Mouse (Mus musculus): ENCODE results near the gene Psmb2. TPM values are rescaled to one million over a fixed set of nuclear protein-coding genes. Genes with fewer than 3 reads are reported as not detected.

Gene Psmb2
- total and polyA plus RNA-seq, 3 experiments = 201 to 433 TPM; not detected in 1

DNA sequence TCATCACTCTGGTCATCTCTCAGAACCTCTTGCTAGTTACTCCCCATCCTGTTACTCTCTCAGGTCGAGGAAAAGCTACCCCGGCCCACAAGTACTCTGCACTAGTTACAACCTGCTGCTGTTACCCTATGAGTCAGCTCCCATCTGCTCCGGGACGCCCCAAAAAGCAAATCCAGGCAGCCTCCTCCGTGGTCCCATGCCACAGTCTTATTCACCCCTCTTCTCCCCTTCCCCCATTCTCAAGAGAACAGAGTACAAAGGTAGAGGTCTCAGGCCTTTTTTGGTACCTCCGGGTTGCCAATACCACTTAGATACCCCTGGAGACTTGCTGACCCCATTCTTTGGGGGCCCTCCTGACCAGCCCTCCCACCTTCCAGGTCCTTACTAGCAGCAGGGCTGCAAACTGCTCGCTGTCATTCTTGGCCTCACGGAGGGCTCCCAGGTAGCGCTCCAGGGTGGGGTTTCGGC is 74.2 kb downstream of the Psmb2 start:
- no peak overlapping the region for H3K9ac ChIP-seq (ENCODE audit: control insufficient read depth, low read depth, low read length, poor library complexity, severe bottlenecking)
- no peaks in the 10 kb centered on the region for H3K27me3 ChIP-seq (ENCODE audit: control insufficient read depth in 1 of 2, insufficient read depth in 2 of 2, low read length in 2 of 2)
- H3K36me3 ChIP-seq (ENCODE audit: control insufficient read depth in 1 of 2, insufficient read depth in 2 of 2, low read length in 2 of 2) = peaks cover 0 to 8% of the 10 kb centered on the region in 2 experiments; a peak in 2 of 4 replicates
- no peak overlapping the region for H3K4me3 ChIP-seq (ENCODE audit: control insufficient read depth in 1 of 2, insufficient read depth in 1 of 2, low read depth in 2 of 2, low read length in 2 of 2)
- no peak for TF ChIP-seq TAL1 (IDR thresholded peaks at IDR 0.05; ENCODE audit: low read length)
- TF ChIP-seq MYC (IDR thresholded peaks at IDR 0.05; ENCODE audit: low read depth, low read length) = no peak
- TF ChIP-seq MAFK (IDR thresholded peaks at IDR 0.05; ENCODE audit: borderline replicate concordance, low read depth, low read length) = no peak
- no peak for TF ChIP-seq ZMIZ1 (IDR thresholded peaks at IDR 0.05; ENCODE audit: low read depth, low read length)
- TF ChIP-seq TCF12 (IDR thresholded peaks at IDR 0.05; ENCODE audit: low read depth, low read length) = no peak
- no peak for TF ChIP-seq HCFC1 (IDR thresholded peaks at IDR 0.05; ENCODE audit: low read depth, low read length)
- TF ChIP-seq RAD21 (IDR thresholded peaks at IDR 0.05; ENCODE audit: low read depth, low read length) = no peak
- no peak for TF ChIP-seq NRF1 (IDR thresholded peaks at IDR 0.05; ENCODE audit: insufficient read depth, low read depth, low read length, poor library complexity, severe bottlenecking)
- TF ChIP-seq GABPA (IDR thresholded peaks at IDR 0.05; ENCODE audit: low read depth, low read length) = no peak
- TF ChIP-seq USF1 (IDR thresholded peaks at IDR 0.05; ENCODE audit: low read depth, low read length) = no peak
- H3K4me1 ChIP-seq (ENCODE audit: control insufficient read depth in 1 of 2, insufficient read depth in 2 of 2, low read length in 2 of 2) = peaks cover 0 to 9% of the 10 kb centered on the region in 2 experiments; a peak in 2 of 4 replicates
- no peak overlapping the region for H3K27ac ChIP-seq (ENCODE audit: control insufficient read depth, low read depth, low read length)
- DNase-seq (ENCODE audit: low read depth, low spot score) = no peak
- H3K79me2 ChIP-seq (ENCODE audit: control insufficient read depth, insufficient read depth, low read length, poor library complexity) = peaks cover 14% of the 10 kb centered on the region
- H3K9me3 ChIP-seq (replicated peaks; ENCODE audit: insufficient read depth, low read length) = no peaks in the 10 kb centered on the region

DNA sequence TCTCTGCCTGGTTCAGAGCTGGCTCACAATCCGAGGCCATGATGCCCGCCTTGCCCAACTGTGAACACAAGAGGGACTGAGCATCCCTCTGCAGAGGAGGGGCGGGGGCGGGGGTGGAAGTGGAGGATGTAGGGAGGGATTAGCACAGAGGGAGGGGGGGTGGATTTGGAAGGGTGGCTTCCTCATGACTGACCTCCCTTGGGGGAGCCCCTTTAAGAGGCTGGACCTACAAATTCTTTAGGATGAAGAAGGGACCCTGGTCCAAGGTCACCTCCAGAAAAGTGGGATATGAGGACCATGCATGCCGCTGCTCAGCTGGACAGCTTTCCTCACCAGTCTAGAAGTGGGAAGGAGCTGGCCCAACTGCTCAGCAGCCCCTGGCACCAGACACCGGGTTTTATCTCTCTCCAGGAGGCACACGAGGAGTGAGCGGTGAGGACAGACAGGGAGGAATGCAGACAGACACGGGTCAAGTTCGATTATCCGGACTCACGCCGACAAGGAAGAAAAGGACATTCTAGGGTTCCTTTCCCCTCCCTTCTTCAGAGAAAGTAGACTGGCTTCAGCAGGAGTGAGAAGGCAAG is 74.7 kb downstream of the Psmb2 start:
- peaks cover 14% of the 10 kb centered on the region for H3K79me2 ChIP-seq (ENCODE audit: control insufficient read depth, insufficient read depth, low read length, poor library complexity)
- peak overlapping the region; percentile 79 for H3K9ac ChIP-seq (ENCODE audit: control insufficient read depth, low read depth, low read length, poor library complexity, severe bottlenecking)
- peaks cover 0 to 8% of the 10 kb centered on the region in 2 experiments; a peak in 2 of 4 replicates for H3K4me1 ChIP-seq (ENCODE audit: control insufficient read depth in 1 of 2, insufficient read depth in 2 of 2, low read length in 2 of 2)
- no peaks in the 10 kb centered on the region for H3K9me3 ChIP-seq (replicated peaks; ENCODE audit: insufficient read depth, low read length)
- no peak overlapping the region for H3K27ac ChIP-seq (ENCODE audit: control insufficient read depth, low read depth, low read length)
- DNase-seq (ENCODE audit: low read depth, low spot score) = peak; percentile 42
- TF ChIP-seq ZNF384 (IDR thresholded peaks at IDR 0.05; ENCODE audit: low read depth, low read length) (no peak), E2F4 (IDR thresholded peaks at IDR 0.05; ENCODE audit: borderline replicate concordance, low read depth, low read length) (no peak), ETS1 (IDR thresholded peaks at IDR 0.05; ENCODE audit: low read depth, low read length) (no peak), MXI1 (IDR thresholded peaks at IDR 0.05; ENCODE audit: low read depth, low read length) (no peak; the same call in 1 of the 2 replicates), TCF12 (IDR thresholded peaks at IDR 0.05; ENCODE audit: low read depth, low read length) (no peak), ZC3H11A (IDR thresholded peaks at IDR 0.05; ENCODE audit: low read depth, low read length) (no peak), MAZ (IDR thresholded peaks at IDR 0.05; ENCODE audit: low read depth, low read length) (no peak), RCOR1 (IDR thresholded peaks at IDR 0.05; ENCODE audit: low read depth, low read length) (no peak), EP300 (IDR thresholded peaks at IDR 0.05; ENCODE audit: low read depth in 1 of 2, low read length in 2 of 2) (no peak), TBP (IDR thresholded peaks at IDR 0.05; ENCODE audit: low read depth, low read length) (no peak), GATA1 (IDR thresholded peaks at IDR 0.05; ENCODE audit: low read depth, low read length) (no peak), RAD21 (IDR thresholded peaks at IDR 0.05; ENCODE audit: low read depth, low read length) (no peak)
- no peaks in the 10 kb centered on the region for H3K27me3 ChIP-seq (ENCODE audit: control insufficient read depth in 1 of 2, insufficient read depth in 2 of 2, low read length in 2 of 2)
- peaks cover 0 to 7% of the 10 kb centered on the region in 2 experiments; a peak in 2 of 4 replicates for H3K36me3 ChIP-seq (ENCODE audit: control insufficient read depth in 1 of 2, insufficient read depth in 2 of 2, low read length in 2 of 2)
- peak overlapping the region; percentile 87 to 93 for H3K4me3 ChIP-seq (ENCODE audit: control insufficient read depth in 1 of 2, insufficient read depth in 1 of 2, low read depth in 2 of 2, low read length in 2 of 2)

All from MEL (cell line).